Mouse (Mus musculus) liver, embryonic 11.5 days (tissue): Measurements from ENCODE around the gene Ap5b1. TPM values are rescaled to one million over a fixed set of nuclear protein-coding genes. Genes with fewer than 3 reads are reported as not detected.

Source experiments
- ATAC-seq: fragments of 200-750 bp; cut with Nextera tagmentation; replicated peaks from 2 replicates; pipeline ENCODE4 v1.8.0; 2017; ENCODE audit warnings: moderate number of reproducible peaks, mild to moderate bottlenecking, moderate TSS enrichment, moderate library complexity; ENCODE audit not compliant: low FRiP score
- DNase-seq: peaks from one replicate; pipeline ENCODE4 v3.0.0-alpha.2; 2017; ENCODE audit warnings: low spot score
- H3K27ac ChIP-seq: fragments of 300-500 bp; sonication (generic); 2 replicates; pipeline ENCODE4 v1.5.1; 2014; ENCODE audit warnings: mild to moderate bottlenecking, low read depth, low read length, control low read depth
- H3K27me3 ChIP-seq: fragments of 300-500 bp; sonication (generic); replicated peaks from 2 replicates; pipeline ENCODE4 v1.6.1; 2014; ENCODE audit warnings: low read length, mixed read lengths; ENCODE audit not compliant: control insufficient read depth, insufficient read depth
- H3K36me3 ChIP-seq: fragments of 300-500 bp; sonication (generic); 2 replicates; pipeline ENCODE4 v1.6.1; 2014; ENCODE audit warnings: mild to moderate bottlenecking, low read length, moderate library complexity, mixed read lengths; ENCODE audit not compliant: control insufficient read depth, insufficient read depth
- H3K4me1 ChIP-seq: fragments of 300-500 bp; sonication (generic); replicated peaks from 2 replicates; pipeline ENCODE4 v1.6.1; 2014; ENCODE audit warnings: low read length, mixed read lengths; ENCODE audit not compliant: control insufficient read depth, insufficient read depth
- H3K4me2 ChIP-seq: fragments of 300-500 bp; sonication (generic); 2 replicates; pipeline ENCODE4 v1.6.1; 2014; ENCODE audit warnings: mild to moderate bottlenecking, control low read depth, moderate library complexity
- H3K4me3 ChIP-seq: fragments of 300-500 bp; sonication (generic); 2 replicates; pipeline ENCODE4 v1.5.1; 2014; ENCODE audit warnings: low read depth, low read length, control low read depth
- H3K9ac ChIP-seq: fragments of 300-500 bp; sonication (generic); 2 replicates; pipeline ENCODE4 v1.6.1; 2014; ENCODE audit warnings: low read depth, low read length, control low read depth
- H3K9me3 ChIP-seq: fragments of 300-500 bp; sonication (generic); 2 replicates; pipeline ENCODE4 v1.6.1; 2016; ENCODE audit warnings: low read length, inconsistent platforms, mixed read lengths; ENCODE audit not compliant: control insufficient read depth
- WGBS: fragments of 180-500 bp; shearing (Covaris S2); extraction: QIAGEN DNeasy Blood & Tissue Kit; methylation state at CpG from one replicate; pipeline ENCODE4 v1.1.7; 2014; 5-methylcytosine and 5-hydroxymethylcytosine counted together
- polyA plus RNA-seq: library from polyadenylated mRNA; unstranded; fragments of >200 nt; fragmentation: Nextera tagmentation; extraction: Ambion mirVana; gene quantifications from 2 replicates; pipeline ENCODE4 v1.2.1, GENCODE M21; 2014

The Ap5b1 gene
- polyA plus RNA-seq, 1 experiment from 2014 or later, result 3.6 TPM

GRCm38 (mm10) chr19:5570353-5571246 is 2.8 kb downstream of the Ap5b1 start:
- ATAC-seq (no peak), DNase-seq (no peak)
- no peaks in the 10 kb centered on the region for H3K36me3 ChIP-seq
- peaks cover 20% of the 10 kb centered on the region for H3K4me1 ChIP-seq
- no peak overlapping the region for H3K9ac ChIP-seq
- H3K4me3 ChIP-seq, result no peak overlapping the region
- peaks cover 6% of the 10 kb centered on the region; the same call in 1 of the 2 replicates for H3K27me3 ChIP-seq
- H3K9me3 ChIP-seq, result no peaks in the 10 kb centered on the region
- 89% methylated on average over 32 of the region's 32 CpGs for WGBS
- no peak overlapping the region; the same call in 1 of the 2 replicates for H3K27ac ChIP-seq
- H3K4me2 ChIP-seq, result no peak overlapping the region

DNA sequence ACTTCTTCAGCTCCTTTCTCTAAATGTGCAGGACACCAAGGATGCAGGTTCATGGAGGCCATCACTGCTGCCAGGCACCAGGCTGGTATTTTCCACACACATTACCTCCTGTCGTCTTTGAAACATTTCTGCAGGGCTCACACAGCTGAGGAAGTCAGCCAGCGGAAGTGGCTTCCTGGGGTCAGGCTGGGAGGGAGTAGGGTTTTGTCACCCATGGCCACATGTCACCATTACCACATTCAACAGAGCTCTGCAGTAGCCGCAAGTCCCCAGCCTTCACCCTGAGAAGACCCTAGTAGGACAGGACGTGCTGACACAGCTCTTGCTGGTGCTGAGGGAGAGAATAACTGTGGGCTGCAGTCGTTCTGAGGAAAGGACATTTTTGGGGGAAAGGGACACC is 4.0 kb downstream of the Ap5b1 start:
- H3K27ac ChIP-seq, result peak overlapping the region; percentile 32; the same call in 1 of the 2 replicates
- DNase-seq, result no peak
- 54% methylated on average over 5 of the region's 5 CpGs for WGBS

DNA sequence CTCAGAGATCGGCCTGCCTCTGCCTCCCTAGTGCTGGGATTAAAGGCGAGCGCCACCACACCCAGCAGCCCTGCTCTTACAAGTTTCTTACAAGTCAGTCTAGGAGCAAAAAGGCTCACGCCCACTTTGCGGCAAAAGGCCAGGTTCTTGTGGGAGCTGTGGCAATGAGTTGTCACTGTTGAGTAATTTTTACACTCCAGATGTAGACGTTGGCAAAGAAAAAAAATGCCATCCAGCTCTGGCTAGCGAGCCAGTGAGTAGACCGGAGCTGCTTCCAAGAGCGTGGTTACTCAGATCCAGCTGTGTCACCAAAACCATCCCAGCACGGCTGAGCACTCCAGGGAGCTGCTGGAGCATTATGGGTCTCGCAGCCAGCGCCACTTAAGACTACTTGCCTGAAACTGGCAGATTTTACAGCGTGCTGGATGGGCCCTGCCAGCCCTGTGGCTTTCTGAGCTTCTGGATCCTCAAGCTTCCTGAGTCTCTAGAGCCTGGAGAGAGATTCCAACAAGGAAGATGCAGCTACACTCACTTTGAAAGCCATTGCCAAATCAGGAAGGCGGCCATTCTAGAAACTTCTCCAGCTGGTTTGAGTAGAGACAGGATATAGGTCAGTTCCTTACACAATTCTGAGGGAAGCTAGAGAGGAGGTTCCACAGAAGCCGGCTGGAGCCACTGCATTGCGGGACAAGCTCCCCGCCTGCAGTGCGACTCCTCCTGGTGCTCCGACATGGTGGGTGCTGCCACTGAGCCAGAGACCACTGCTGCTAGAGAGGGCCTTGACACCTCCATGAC is 4.7 kb downstream of the Ap5b1 start:
- peaks cover 11% of the 10 kb centered on the region for H3K4me1 ChIP-seq
- H3K9me3 ChIP-seq, result no peaks in the 10 kb centered on the region
- no peak overlapping the region for H3K4me3 ChIP-seq
- no peak overlapping the region for H3K4me2 ChIP-seq
- DNase-seq (no peak), ATAC-seq (no peak)
- H3K27me3 ChIP-seq, result no peaks in the 10 kb centered on the region
- no peak overlapping the region for H3K9ac ChIP-seq
- H3K36me3 ChIP-seq, result no peaks in the 10 kb centered on the region
- peak overlapping the region; percentile 32; the same call in 1 of the 2 replicates for H3K27ac ChIP-seq
- 75% methylated on average over 19 of the region's 19 CpGs for WGBS

More for the DNA sequence above, 4.0 kb downstream of the Ap5b1 start:
- ATAC-seq, result no peak
- peaks cover 15% of the 10 kb centered on the region for H3K4me1 ChIP-seq
- H3K9ac ChIP-seq, result no peak overlapping the region; the same call in 1 of the 2 replicates
- H3K36me3 ChIP-seq, result no peaks in the 10 kb centered on the region
- H3K4me3 ChIP-seq, result no peak overlapping the region
- no peaks in the 10 kb centered on the region for H3K27me3 ChIP-seq
- H3K9me3 ChIP-seq, result no peaks in the 10 kb centered on the region
- no peak overlapping the region for H3K4me2 ChIP-seq

- Histone ChIP-seq H3K27me3 (no peaks in the 10 kb centered on the region), H3K4me2 (no peak overlapping the region), H3K4me1 (no peaks in the 10 kb centered on the region), H3K36me3 (no peaks in the 10 kb centered on the region), H3K27ac (no peak overlapping the region), H3K9ac (no peak overlapping the region), H3K4me3 (no peak overlapping the region), H3K9me3 (no peaks in the 10 kb centered on the region)
- no peak for DNase-seq
- ATAC-seq, result no peak
- WGBS, result 90% methylated on average over 1 of the region's 1 CpGs
Measured at GRCm38 (mm10) chr19:5575336-5575735, 7.5 kb downstream of the Ap5b1 start.

DNA sequence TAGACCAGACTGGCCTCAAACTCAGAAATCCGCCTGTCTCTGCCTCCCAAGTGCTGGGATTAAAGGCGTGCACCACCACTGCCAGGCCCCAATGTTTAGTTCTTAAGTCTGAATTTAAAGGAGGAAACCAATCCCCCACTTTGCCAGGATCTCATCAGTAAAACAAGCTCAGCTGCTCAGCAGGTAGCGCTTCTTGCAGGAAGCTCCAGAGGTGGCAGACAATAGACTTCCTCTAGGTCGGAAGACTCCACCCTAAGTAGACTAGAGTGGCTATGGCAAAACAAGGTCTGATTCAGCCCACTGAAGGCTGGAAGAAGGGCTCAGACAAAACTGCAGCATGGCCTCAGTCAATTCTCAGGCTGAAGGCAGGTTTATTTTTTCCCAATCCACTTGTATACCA is 12.1 kb downstream of the Ap5b1 start:
- Histone ChIP-seq H3K9me3 (no peaks in the 10 kb centered on the region), H3K4me2 (no peak overlapping the region), H3K27me3 (no peaks in the 10 kb centered on the region), H3K4me1 (no peaks in the 10 kb centered on the region), H3K36me3 (no peaks in the 10 kb centered on the region), H3K9ac (no peak overlapping the region), H3K4me3 (no peak overlapping the region), H3K27ac (no peak overlapping the region)
- WGBS, result 67% methylated on average over 4 of the region's 4 CpGs
- ATAC-seq (no peak), DNase-seq (no peak)

DNA sequence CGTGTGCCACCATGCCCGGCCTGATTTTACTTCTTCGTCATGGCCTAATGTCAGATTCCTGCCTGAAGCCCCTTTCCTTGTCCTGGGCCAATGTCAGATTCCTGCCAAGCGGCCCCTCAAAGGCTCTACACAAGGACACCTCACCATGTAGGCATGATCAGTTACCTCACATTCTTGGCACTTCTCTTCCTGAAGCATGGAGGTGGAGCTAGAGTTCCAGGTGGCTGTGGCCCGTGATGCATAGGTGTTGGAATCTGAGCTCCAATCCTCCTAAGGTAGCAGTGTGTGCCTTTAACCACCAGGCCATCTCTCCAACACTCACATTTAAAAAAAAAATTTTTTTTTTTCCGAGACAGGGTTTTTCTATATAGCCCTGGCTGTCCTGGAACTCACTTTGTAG is 13.0 kb downstream of the Ap5b1 start:
- DNase-seq (no peak), ATAC-seq (no peak)
- Histone ChIP-seq H3K4me2 (no peak overlapping the region), H3K9me3 (no peaks in the 10 kb centered on the region), H3K27ac (no peak overlapping the region), H3K4me1 (no peaks in the 10 kb centered on the region), H3K36me3 (no peaks in the 10 kb centered on the region), H3K4me3 (no peak overlapping the region), H3K9ac (no peak overlapping the region), H3K27me3 (no peaks in the 10 kb centered on the region)
- WGBS, result 81% methylated on average over 6 of the region's 6 CpGs

GRCm38 (mm10) chr19:5581995-5582394 is 14.2 kb downstream of the Ap5b1 start:
- ATAC-seq (no peak), DNase-seq (no peak)
- Histone ChIP-seq H3K9ac (no peak overlapping the region), H3K27me3 (no peaks in the 10 kb centered on the region), H3K4me2 (no peak overlapping the region), H3K4me3 (no peak overlapping the region), H3K9me3 (no peaks in the 10 kb centered on the region), H3K4me1 (no peaks in the 10 kb centered on the region), H3K36me3 (no peaks in the 10 kb centered on the region), H3K27ac (no peak overlapping the region)
- 84% methylated on average over 2 of the region's 2 CpGs for WGBS

DNA sequence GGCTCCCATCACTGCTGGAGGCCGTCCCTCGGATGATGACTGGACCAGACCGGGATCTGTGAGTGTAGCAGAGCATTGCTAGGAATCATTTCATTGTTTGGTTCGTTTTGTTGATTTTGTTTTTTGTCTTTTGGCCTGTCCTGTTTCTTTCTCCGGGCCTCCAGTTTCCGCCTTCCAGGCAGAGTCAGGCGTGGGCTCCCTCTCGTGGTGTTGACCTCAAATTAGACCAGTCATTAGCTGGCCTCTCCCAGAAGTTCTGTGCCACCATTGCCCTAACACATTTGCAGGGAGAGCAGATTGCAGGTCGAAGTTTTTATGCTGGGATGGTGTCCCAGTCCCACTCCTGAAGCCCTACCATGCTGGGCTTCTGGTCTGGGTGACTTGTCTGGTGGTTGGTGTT is 21.3 kb downstream of the Ap5b1 start:
- ATAC-seq, result no peak
- no peaks in the 10 kb centered on the region for H3K36me3 ChIP-seq

More for the DNA sequence above, 21.3 kb downstream of the Ap5b1 start:
- H3K27me3 ChIP-seq, result no peaks in the 10 kb centered on the region
- no peak overlapping the region for H3K4me2 ChIP-seq
- H3K9ac ChIP-seq, result no peak overlapping the region
- WGBS, result 74% methylated on average over 9 of the region's 9 CpGs
- no peaks in the 10 kb centered on the region for H3K4me1 ChIP-seq
- no peak overlapping the region for H3K4me3 ChIP-seq
- no peak overlapping the region for H3K27ac ChIP-seq
- DNase-seq, result no peak
- H3K9me3 ChIP-seq, result no peaks in the 10 kb centered on the region
